In the genomic region with DNA sequence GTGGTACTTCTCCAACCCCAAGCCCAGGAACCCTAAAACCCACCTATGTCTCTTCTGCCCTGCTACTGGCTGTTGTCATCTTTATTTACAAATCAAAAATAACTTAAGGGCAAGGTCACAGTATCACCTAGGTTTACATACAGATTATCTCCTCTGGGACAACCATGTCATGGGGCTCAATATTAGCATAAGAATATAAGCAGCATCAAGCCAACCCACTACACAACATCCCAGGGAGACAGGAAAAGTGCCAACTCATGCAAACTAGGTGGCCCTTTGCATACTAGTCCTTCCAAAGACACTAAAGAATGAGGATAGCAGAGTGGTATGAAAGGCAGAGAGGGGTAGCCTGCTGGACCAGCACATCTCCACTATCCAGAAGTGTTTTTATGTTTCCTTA, we compare ENCODE assay signal across 21 mouse cellular contexts. TPM values are rescaled to one million over a fixed set of nuclear protein-coding genes. Genes with fewer than 3 reads are reported as not detected.
DNase-seq lines count a peak whose midpoint lies in the region; ATAC-seq and TF ChIP-seq lines count a peak whose summit lies in the region.
"Had no signal": no experiment of that assay in that cellular context is flagged by ENCODE, and none has a peak within 500 bp of the region (broad histone marks: within the 10 kb centered on the region; RNA-seq: fewer than 3 reads in every experiment).

No protein-coding gene starts in this region.

- H3K9me3 ChIP-seq in ES-Bruce4 (replicated peaks; ENCODE audit: control insufficient read depth, insufficient read depth, low read length, poor library complexity, severe bottlenecking) (peaks cover 40% of the 10 kb centered on the region), ES-E14 (ENCODE audit: control insufficient read depth, insufficient read depth, low read depth, low read length) (peaks cover 14% of the 10 kb centered on the region)
- no peaks in the 10 kb centered on the region for H3K9me3 ChIP-seq in forebrain, embryonic 16.5 days (ENCODE audit: control insufficient read depth, low read length)
- H3K9me3 ChIP-seq: embryonic facial prominence, embryonic 10.5 days; embryonic facial prominence, embryonic 12.5 days had no signal

- H3K9ac ChIP-seq in ES-Bruce4 (ENCODE audit: low read depth, poor library complexity, severe bottlenecking): no peak overlapping the region
- no peak overlapping the region for H3K9ac ChIP-seq in ES-E14 (ENCODE audit: insufficient read depth, low read depth, low read length, poor library complexity, severe bottlenecking)
- H3K9ac ChIP-seq in forebrain, embryonic 16.5 days (replicated peaks; ENCODE audit: low read depth, low read length): no peak overlapping the region
- H3K9ac ChIP-seq: embryonic facial prominence, embryonic 12.5 days; forebrain, postnatal 0 days had no signal

- in situ Hi-C loops in ES-E14 (cut with MboI; ENCODE audit: low sequenced_read_pairs in 2 of 2, unreplicated experiment in 2 of 2): no loop called here

- no peak for TF ChIP-seq EP300 in ES-Bruce4 (IDR thresholded peaks at IDR 0.05; ENCODE audit: insufficient read depth, low read depth, low read length)

- H3K4me1 ChIP-seq in ES-Bruce4 (ENCODE audit: control insufficient read depth, insufficient read depth, low read length) (no peaks in the 10 kb centered on the region), ES-E14 (ENCODE audit: control insufficient read depth in 2 of 2, insufficient read depth in 2 of 2, low read length in 2 of 2, poor library complexity in 1 of 2) (no peaks in the 10 kb centered on the region)
- H3K4me1 ChIP-seq in forebrain, embryonic 16.5 days (replicated peaks; ENCODE audit: control insufficient read depth, insufficient read depth, low read length): no peaks in the 10 kb centered on the region
- H3K4me1 ChIP-seq: embryonic facial prominence, embryonic 10.5 days; embryonic facial prominence, embryonic 12.5 days had no signal

- H3K4me2 ChIP-seq in forebrain, embryonic 16.5 days (ENCODE audit: low read length): no peak overlapping the region
- H3K4me2 ChIP-seq: embryonic facial prominence, embryonic 12.5 days had no signal

- peaks cover 23% of the 10 kb centered on the region for H3K36me3 ChIP-seq in ES-Bruce4 (ENCODE audit: control insufficient read depth, insufficient read depth, low read length, poor library complexity, severe bottlenecking)
- peaks cover 9% of the 10 kb centered on the region for H3K36me3 ChIP-seq in ES-E14 (ENCODE audit: control insufficient read depth, insufficient read depth, low read length, poor library complexity, severe bottlenecking)
- H3K36me3 ChIP-seq in forebrain, embryonic 16.5 days (ENCODE audit: control insufficient read depth, insufficient read depth): peaks cover 5% of the 10 kb centered on the region; the same call in 1 of the 2 replicates

- no peak for ATAC-seq in forebrain, embryonic 16.5 days
- ATAC-seq: CD4-positive, CD25-positive, alpha-beta regulatory T cell, adult 4 months; forebrain, embryonic 14.5 days; forebrain, postnatal 0 days had no signal

- H3K4me3 ChIP-seq in ES-Bruce4 (ENCODE audit: low read depth, low read length) (no peak overlapping the region), ES-E14 (ENCODE audit: insufficient read depth in 1 of 2, low read depth in 1 of 2, low read length in 2 of 2, poor library complexity in 1 of 2, severe bottlenecking in 1 of 2) (no peak overlapping the region)
- no peak overlapping the region for H3K4me3 ChIP-seq in forebrain, embryonic 16.5 days (replicated peaks; ENCODE audit: low read length)
- H3K4me3 ChIP-seq: embryonic facial prominence, embryonic 10.5 days; embryonic facial prominence, embryonic 12.5 days had no signal

- TF ChIP-seq POLR2A in ES-Bruce4 (IDR thresholded peaks at IDR 0.05; ENCODE audit: insufficient read depth, low read length): no peak

- no peak for TF ChIP-seq CTCF in ES-Bruce4 (IDR thresholded peaks at IDR 0.05; ENCODE audit: low read depth, low read length)

- no peaks in the 10 kb centered on the region for H3K27me3 ChIP-seq in ES-Bruce4 (ENCODE audit: control insufficient read depth, insufficient read depth, low read length, poor library complexity, severe bottlenecking)
- no peaks in the 10 kb centered on the region for H3K27me3 ChIP-seq in forebrain, embryonic 16.5 days (replicated peaks; ENCODE audit: control insufficient read depth, insufficient read depth, low read length)
- H3K27me3 ChIP-seq: CH12.LX; embryonic facial prominence, embryonic 12.5 days had no signal

- H3K27ac ChIP-seq in ES-Bruce4 (ENCODE audit: insufficient read depth, low read length) (peak overlapping the region; percentile 38; the same call in 1 of the 2 replicates), ES-E14 (ENCODE audit: insufficient read depth, low read depth, low read length, poor library complexity, severe bottlenecking) (0 out of 2 replicates have a peak overlapping the region, but pooled peaks have one; percentile 7)
- no peak overlapping the region for H3K27ac ChIP-seq in forebrain, embryonic 16.5 days (ENCODE audit: low read length)
- H3K27ac ChIP-seq: embryonic facial prominence, embryonic 10.5 days; embryonic facial prominence, embryonic 12.5 days had no signal

- no peak for DNase-seq in ES-E14 (ENCODE audit: low read depth, low spot score)
- peak; percentile 57 for DNase-seq in ZHBTc4 (ENCODE audit: low read depth, low spot score)
- DNase-seq in layer of hippocampus, adult 9-11 months: no peak
- DNase-seq: adrenal gland, adult 2 months; adrenal gland, postnatal 10 days; adrenal gland, postnatal 25 days; B cell, adult 2 months; cerebellum, adult 11 months; cerebellum, adult 18-20 months; cerebellum, adult 8-10 months; cerebellum, adult 9-11 months; cerebellum, postnatal 14 days; cerebellum, postnatal 36 days; forebrain, postnatal 0 days had no signal

TF ChIP-seq in ES-E14, 5 proteins besides CTCF, POLR2A, EP300 and RAD21:
- no peak for TF ChIP-seq CHD2 (IDR thresholded peaks at IDR 0.05; ENCODE audit: low read depth, low read length)
- TF ChIP-seq HCFC1 (IDR thresholded peaks at IDR 0.05; ENCODE audit: borderline replicate concordance, insufficient read depth, low read length): no peak
- TF ChIP-seq ZC3H11A (IDR thresholded peaks at IDR 0.05; ENCODE audit: borderline replicate concordance, low read depth, low read length): no peak
- no peak for TF ChIP-seq ZNF384 (IDR thresholded peaks at IDR 0.05; ENCODE audit: low read depth, low read length)
- 0 out of 2 replicates have a peak, but pooled peaks have one; percentile 29 for TF ChIP-seq MAFK (IDR thresholded peaks at IDR 0.05; ENCODE audit: insufficient read depth, low read depth, low read length)

RNA-seq across cellular contexts. Expression of gene Etaa1, which starts 15.7 kb away (rescaled TPM):
- polyA plus RNA-seq in ES-Bruce4 (2011; ENCODE audit: insufficient read depth, insufficient read length, low read depth, missing spikeins): 27.9 and 28.3 TPM in 2 replicates
- 20.2 and 21.6 TPM in 2 replicates for total RNA-seq in ES-E14 (2012; rRNA removed)
- polyA plus RNA-seq in forebrain, embryonic 16.5 days (2015; fragmentation: Nextera tagmentation; extraction: Ambion mirVana): 7.6 and 9.2 TPM in 2 replicates
